Mouse (Mus musculus) G1E (cell line): Measurements from ENCODE around the gene Tmed6. TPM values are rescaled to one million over a fixed set of nuclear protein-coding genes. Genes with fewer than 3 reads are reported as not detected.

Experiments used
- ATAC-seq: 2 replicates; pipeline ENCODE4 v1.8.0; 2016; ENCODE audit warnings: mild to moderate bottlenecking; ENCODE audit not compliant: insufficient number of reproducible peaks, poor library complexity, low FRiP score, severe bottlenecking; ENCODE audit errors: extremely low read depth
- DNase-seq: peaks from one replicate; pipeline ENCODE4 v3.0.0; 2012; ENCODE audit warnings: low spot score
- H3K27me3 ChIP-seq: 2 replicates; pipeline ENCODE4 v1.6.1; 2012; ENCODE audit warnings: mild to moderate bottlenecking, low read length, inconsistent platforms; ENCODE audit not compliant: insufficient read depth
- H3K36me3 ChIP-seq: replicated peaks from 2 replicates; pipeline ENCODE3; 2012; ENCODE audit warnings: mild to moderate bottlenecking, inconsistent platforms
- H3K4me1 ChIP-seq: 2 replicates; pipeline ENCODE4 v1.6.1; 2012; ENCODE audit warnings: low read depth, low read length, inconsistent platforms, mixed read lengths; ENCODE audit not compliant: insufficient read depth
- H3K4me3 ChIP-seq: 2 replicates; pipeline ENCODE4 v1.5.1; 2012; ENCODE audit warnings: low read depth, mild to moderate bottlenecking, inconsistent platforms, low read length, moderate library complexity, mixed read lengths
- H3K9me3 ChIP-seq: replicated peaks from 2 replicates; pipeline ENCODE4 v1.6.1; 2012; ENCODE audit warnings: inconsistent platforms
- GATA1 ChIP-seq: IDR thresholded peaks from 2 replicates; pipeline ENCODE4 v1.6.1; 2012; ENCODE audit warnings: borderline replicate concordance, low read length, inconsistent platforms, mixed read lengths
- TAL1 ChIP-seq: conservative IDR thresholded peaks from 2 replicates; pipeline ENCODE4 v1.6.1; 2012; ENCODE audit warnings: low read depth, low read length, inconsistent platforms, mixed read lengths
- polyA plus RNA-seq: library from polyadenylated mRNA; stranded (reverse); fragments of >175 nt; gene quantifications from 2 replicates; pipeline ENCODE4 v1.2.3, GENCODE M21; 2012
- total RNA-seq, 2 experiments: library from RNA; stranded (forward) in 1 of 2; stranded (reverse) in 1 of 2; fragments of 200-1000 nt in 1 of 2; fragments of >200 nt in 1 of 2; fragmentation: Nextera tagmentation in 1 of 2; gene quantifications; 2 replicates each; pipeline ENCODE4 v1.2.3; 2014 to 2017

Tmed6 gene
- total and polyA plus RNA-seq, 3 experiments = not detected

DNA sequence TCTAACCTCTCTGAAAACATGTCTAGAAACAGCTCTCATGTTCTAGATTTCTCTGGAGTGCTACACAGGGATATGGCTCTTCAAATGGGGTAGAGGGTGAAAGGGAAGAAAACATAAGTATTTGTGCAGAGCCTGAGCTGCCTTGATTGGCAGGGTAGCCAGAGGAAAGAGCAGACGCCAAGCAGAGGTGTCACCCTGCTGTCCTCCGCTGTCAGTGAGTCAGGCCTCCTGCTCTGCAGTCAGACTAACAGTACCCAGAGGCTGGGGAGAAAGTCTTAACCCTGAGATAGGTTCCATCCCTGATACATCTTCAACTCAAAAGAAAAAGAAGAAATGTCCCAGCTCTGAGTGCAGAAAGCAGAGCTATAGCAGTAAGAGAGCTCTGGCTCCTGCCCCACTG lies 52.8 kb downstream of the Tmed6 start:
- Histone ChIP-seq H3K36me3 (peaks cover 33% of the 10 kb centered on the region), H3K4me3 (no peak overlapping the region), H3K9me3 (no peaks in the 10 kb centered on the region), H3K27me3 (peaks cover 3% of the 10 kb centered on the region; the same call in 1 of the 2 replicates), H3K4me1 (no peaks in the 10 kb centered on the region)
- ATAC-seq (no peak), DNase-seq (no peak)
- TF ChIP-seq TAL1 = no peak
- no peak for TF ChIP-seq GATA1

Other genes starting within 250 kb of the Tmed6 start
- not detected in 2 replicates for gene Has3, start 195.4 kb downstream of the Tmed6 start, total RNA-seq (2014; fragmentation: Nextera tagmentation)
- 0.46 and 0.66 TPM in 2 replicates for gene Has3, start 195.4 kb downstream of the Tmed6 start, total RNA-seq (2017)
- gene Has3, start 195.4 kb downstream of the Tmed6 start, polyA plus RNA-seq = not detected in 2 replicates
- gene Utp4, start 172.0 kb downstream of the Tmed6 start, total RNA-seq (2014; fragmentation: Nextera tagmentation) = 158 and 180 TPM in 2 replicates
- gene Utp4, start 172.0 kb downstream of the Tmed6 start, total RNA-seq (2017) = 75.8 and 79.9 TPM in 2 replicates
- 23.9 and 30.7 TPM in 2 replicates for gene Utp4, start 172.0 kb downstream of the Tmed6 start, polyA plus RNA-seq
- gene Sntb2, start 129.9 kb downstream of the Tmed6 start, total RNA-seq (2014; fragmentation: Nextera tagmentation) = 6.5 and 7.2 TPM in 2 replicates
- gene Sntb2, start 129.9 kb downstream of the Tmed6 start, total RNA-seq (2017) = 8.9 and 9.4 TPM in 2 replicates
- 8.1 and 9.1 TPM in 2 replicates for gene Sntb2, start 129.9 kb downstream of the Tmed6 start, polyA plus RNA-seq
- 27.3 and 28.6 TPM in 2 replicates for gene Vps4a, start 34.4 kb downstream of the Tmed6 start, total RNA-seq (2014; fragmentation: Nextera tagmentation)
- 51.1 and 51.2 TPM in 2 replicates for gene Vps4a, start 34.4 kb downstream of the Tmed6 start, total RNA-seq (2017)
- gene Vps4a, start 34.4 kb downstream of the Tmed6 start, polyA plus RNA-seq = 22.0 and 24.8 TPM in 2 replicates
- gene Pdf, start 17.0 kb downstream of the Tmed6 start, total RNA-seq (2014; fragmentation: Nextera tagmentation) = 16.6 and 22.1 TPM in 2 replicates
- 24.0 and 26.2 TPM in 2 replicates for gene Pdf, start 17.0 kb downstream of the Tmed6 start, total RNA-seq (2017)
- gene Pdf, start 17.0 kb downstream of the Tmed6 start, polyA plus RNA-seq = 9.5 and 11.7 TPM in 2 replicates
- gene Cog8, start 9.0 kb downstream of the Tmed6 start, total RNA-seq (2014; fragmentation: Nextera tagmentation) = 34.2 and 49.9 TPM in 2 replicates
- 29.4 and 31.1 TPM in 2 replicates for gene Cog8, start 9.0 kb downstream of the Tmed6 start, total RNA-seq (2017)
- 24.6 and 26.5 TPM in 2 replicates for gene Cog8, start 9.0 kb downstream of the Tmed6 start, polyA plus RNA-seq
- gene Nip7, start 8.8 kb downstream of the Tmed6 start, total RNA-seq (2014; fragmentation: Nextera tagmentation) = 56.7 and 62.0 TPM in 2 replicates
- 35.5 and 39.7 TPM in 2 replicates for gene Nip7, start 8.8 kb downstream of the Tmed6 start, total RNA-seq (2017)
- gene Nip7, start 8.8 kb downstream of the Tmed6 start, polyA plus RNA-seq = 8.9 and 9.1 TPM in 2 replicates
- gene Terf2, start 30.9 kb upstream of the Tmed6 start, total RNA-seq (2014; fragmentation: Nextera tagmentation) = 52.4 and 76.8 TPM in 2 replicates
- 24.0 and 28.6 TPM in 2 replicates for gene Terf2, start 30.9 kb upstream of the Tmed6 start, total RNA-seq (2017)
- gene Terf2, start 30.9 kb upstream of the Tmed6 start, polyA plus RNA-seq = 24.9 and 25.8 TPM in 2 replicates
- 72.5 and 82.1 TPM in 2 replicates for gene Cyb5b, start 85.0 kb upstream of the Tmed6 start, total RNA-seq (2014; fragmentation: Nextera tagmentation)
- gene Cyb5b, start 85.0 kb upstream of the Tmed6 start, total RNA-seq (2017) = 98.4 and 106 TPM in 2 replicates
- gene Cyb5b, start 85.0 kb upstream of the Tmed6 start, polyA plus RNA-seq = 23.6 and 29.9 TPM in 2 replicates
- gene Nfat5, start 227.8 kb upstream of the Tmed6 start, total RNA-seq (2014; fragmentation: Nextera tagmentation) = 53.6 and 55.3 TPM in 2 replicates
- gene Nfat5, start 227.8 kb upstream of the Tmed6 start, total RNA-seq (2017) = 23.3 and 24.4 TPM in 2 replicates
- gene Nfat5, start 227.8 kb upstream of the Tmed6 start, polyA plus RNA-seq = 1.4 TPM in 2 replicates